Mouse (Mus musculus): ENCODE results near the gene Psors1c2.

Psors1c2 gene

DNA sequence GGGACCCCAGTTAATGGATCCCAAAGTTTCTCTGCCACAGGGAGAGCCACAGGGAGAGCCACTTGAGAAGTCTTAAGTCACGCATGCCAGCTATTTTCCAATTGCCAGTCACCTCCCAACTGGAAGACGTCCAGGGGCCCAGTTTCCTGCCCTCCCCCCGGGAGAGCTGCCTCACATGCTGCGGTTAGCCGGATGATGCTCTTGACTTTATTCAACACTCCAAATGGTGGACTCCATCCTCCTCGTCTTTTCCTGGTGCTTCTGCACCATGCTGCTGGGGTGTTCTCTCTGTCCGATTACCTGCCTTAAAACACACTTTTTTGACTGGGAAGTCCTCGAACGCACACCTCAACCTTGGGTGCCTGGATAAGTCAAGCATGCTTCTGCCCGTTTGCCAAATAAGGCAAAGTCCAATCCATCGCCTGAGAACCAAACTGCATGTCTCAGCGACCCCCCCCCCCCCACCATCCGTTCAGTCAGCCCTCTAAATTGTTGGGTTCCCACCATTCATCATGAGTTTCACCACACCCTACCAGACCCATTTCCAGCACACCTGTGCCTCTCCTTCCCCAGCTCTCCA lies 23.3 kb downstream of the Psors1c2 start:
- no peak for DNase-seq (ENCODE audit: low read depth in 2 of 2, low spot score in 2 of 2)

DNA sequence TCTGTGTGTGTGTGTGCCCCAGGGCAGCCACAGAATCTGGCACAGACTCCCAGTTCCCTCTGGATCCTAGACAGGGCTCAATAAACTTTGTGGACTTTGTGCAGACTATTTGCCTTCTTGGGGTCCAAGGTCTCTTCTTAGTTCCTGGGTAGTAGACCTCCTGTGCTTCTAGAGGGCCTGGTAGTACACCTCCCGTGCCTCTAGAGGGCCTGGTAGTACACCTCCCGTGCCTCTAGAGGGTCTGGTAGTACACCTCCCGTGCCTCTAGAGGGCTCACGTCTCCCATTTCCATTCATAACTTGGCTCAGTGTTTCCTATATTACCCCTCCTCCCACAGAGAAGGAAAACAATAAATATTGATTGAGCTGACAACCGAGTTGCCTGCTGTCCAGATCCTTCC lies 23.8 kb downstream of the Psors1c2 start:
- DNase-seq (ENCODE audit: low read depth in 2 of 2, low spot score in 2 of 2), result peak; percentile 37 to 45

DNA sequence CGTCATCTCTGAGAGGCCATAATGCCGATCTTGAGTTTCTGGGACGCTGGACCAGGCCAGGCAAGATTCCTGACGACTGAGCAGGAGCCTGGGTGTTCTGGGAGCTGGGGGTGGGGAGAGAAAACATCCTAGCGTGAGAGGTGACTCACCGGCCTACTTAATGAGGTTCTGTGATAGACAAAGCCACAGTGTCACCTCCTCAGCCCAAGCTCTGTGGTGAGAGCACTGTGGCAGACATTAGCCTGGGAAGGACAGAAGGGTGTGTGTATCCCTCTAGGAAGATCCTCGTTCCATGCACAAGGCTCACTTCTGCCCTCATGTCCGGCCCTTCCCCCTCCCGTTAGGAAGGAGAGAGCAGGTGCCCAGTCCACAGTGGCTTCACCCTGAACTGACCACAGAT lies 24.4 kb downstream of the Psors1c2 start:
- no peak for DNase-seq (ENCODE audit: low read depth in 2 of 2, low spot score in 2 of 2)

DNA sequence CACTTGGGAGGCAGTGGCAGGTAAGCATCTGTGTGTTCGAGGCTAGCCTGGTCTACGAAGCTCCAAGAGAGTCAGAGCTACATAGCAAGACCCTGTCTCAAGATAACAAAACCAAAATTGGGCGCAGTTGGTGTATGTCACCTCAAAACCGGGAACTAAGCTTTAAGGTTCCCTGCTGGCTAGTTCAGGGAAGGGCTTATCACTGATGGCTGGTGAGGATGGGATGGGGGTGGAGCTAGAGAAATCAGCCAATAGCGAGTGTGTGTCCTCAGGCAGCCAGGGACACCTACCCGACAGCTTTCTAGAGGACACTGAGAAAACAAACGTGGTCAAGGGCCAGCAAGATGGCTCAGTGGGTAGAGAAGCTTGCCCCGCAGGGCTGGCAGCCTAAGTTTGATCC lies 25.2 kb downstream of the Psors1c2 start:
- DNase-seq (ENCODE audit: low read depth in 2 of 2, low spot score in 2 of 2), result no peak

DNA sequence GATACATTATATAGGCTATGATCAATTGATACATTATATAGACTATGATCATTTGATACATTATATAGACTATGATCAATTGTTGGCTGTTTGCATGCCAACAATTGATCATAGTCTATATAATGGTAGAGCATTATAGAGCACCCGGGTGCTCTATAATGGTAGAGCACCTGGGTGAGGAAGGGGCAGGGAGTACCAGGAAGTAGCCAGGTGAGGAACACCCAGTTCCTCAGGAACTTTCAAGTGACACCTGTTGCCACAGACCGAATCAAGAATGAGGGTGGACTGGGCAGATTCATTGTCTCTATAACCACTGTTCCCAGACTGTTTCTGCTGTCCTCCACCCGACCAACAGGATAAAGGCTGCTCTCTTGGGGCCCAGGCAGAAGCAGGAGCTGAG lies 34.1 kb downstream of the Psors1c2 start, which contains the start of gene 2300002M23Rik:
Gene 2300002M23Rik, plus strand, starts transcription at position 301 of the 400 bp plus-strand sequence.
- no peak for DNase-seq (ENCODE audit: low read depth in 2 of 2, low spot score in 2 of 2)

DNA sequence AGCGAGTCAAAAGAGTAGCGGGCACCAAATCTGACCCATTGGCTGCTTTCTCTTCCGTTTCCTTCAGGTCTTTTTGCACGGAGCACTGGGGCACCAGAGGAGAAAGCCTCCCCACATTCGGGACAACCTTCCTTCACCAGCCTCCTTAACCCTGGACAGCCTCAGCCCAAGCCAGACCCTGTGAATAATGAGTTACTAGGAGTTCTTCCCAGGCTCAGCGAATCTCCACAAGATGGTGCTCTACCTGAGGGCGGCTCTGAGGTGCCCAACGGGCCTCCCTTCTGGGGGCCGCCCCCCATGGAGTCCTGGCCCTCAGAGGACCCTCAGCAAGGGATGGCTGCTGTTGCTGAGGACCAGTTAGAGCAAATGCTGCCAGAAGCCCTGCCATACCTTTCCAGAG lies 34.8 kb downstream of the Psors1c2 start:
- no peak for DNase-seq (ENCODE audit: low read depth in 2 of 2, low spot score in 2 of 2)

DNA sequence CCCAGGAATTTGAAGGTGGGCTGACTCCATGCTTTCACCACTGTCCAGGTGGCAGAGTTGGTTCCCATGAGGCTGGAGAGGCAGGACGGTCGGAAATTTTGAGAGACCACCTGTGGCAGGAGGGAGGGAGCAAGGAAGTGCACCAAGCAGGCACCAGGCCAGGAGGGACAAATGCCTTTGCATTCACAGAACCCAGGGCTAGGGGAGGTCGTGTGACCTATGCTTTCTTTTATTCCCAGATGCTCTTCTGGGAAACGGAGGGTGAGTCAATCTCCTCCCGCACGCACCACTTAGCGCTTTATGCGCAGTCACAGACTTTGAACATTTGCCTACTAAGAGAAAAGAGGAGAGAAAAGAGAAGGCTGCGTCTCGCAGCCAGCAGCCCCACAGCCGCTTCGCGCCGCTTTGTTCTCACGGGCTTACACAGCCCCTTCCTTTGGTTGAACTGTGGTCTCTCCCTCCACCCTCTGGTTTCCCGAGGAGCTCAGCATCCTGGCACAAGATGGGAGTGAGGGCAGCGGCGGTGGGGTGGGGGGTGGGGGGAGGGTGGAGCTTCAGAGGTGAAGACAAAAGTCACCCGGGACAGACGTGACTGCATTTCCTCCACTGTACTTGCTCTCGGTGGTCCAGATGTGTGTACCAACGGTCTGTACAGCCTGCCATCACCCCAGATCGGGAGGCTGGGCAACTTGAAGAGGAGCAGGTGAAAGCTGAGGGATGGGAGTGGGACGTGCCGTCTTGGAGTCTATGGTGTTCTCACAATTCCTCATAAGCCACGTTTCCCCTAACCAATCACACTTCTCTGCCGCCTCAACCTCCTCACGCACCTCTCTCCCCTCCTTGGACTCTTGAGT lies 36.3 kb downstream of the Psors1c2 start:
- DNase-seq (ENCODE audit: low read depth in 2 of 2, low spot score in 2 of 2), result no peak

DNA sequence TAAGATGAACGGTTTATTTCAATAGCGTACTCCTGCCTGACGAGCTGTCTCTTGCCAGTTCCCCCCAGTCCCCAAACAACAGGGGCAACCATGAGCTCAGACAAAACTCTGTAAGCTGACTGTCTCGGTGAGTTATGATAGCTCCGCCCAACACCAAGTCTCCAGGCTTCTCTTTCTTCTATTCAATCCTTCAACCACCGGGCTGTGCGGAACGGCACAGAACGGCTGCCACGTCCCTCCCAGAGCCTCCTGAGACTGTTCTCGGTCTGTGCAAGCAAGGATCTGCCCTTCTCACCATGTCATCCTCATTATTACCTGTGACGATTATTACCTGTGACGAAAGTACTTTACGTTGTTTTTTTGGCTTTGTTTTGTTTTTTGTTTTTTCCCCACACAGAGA lies 37.8 kb downstream of the Psors1c2 start:
- no peak for DNase-seq (ENCODE audit: low read depth in 2 of 2, low spot score in 2 of 2)

DNA sequence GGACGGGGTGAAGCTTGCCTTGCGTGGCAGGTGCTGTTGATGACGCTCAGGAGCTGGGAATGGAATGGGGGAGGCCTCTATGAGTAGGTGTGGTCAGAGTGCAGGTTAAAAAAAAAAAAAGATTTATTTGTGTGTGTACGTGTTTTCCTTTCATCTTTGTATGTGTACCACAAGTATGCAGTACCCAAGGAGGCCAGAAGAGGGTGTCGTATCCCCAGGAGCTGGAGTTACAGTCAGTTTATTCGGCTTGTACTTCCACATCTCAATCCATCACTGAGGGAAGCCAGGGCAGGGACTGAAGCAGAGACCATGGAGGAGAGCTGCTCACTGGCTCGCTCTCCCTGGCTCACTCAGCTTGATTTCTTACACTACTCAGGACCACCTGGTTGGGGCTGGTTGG lies 38.5 kb downstream of the Psors1c2 start:
- DNase-seq (ENCODE audit: low read depth in 2 of 2, low spot score in 2 of 2), result no peak

DNA sequence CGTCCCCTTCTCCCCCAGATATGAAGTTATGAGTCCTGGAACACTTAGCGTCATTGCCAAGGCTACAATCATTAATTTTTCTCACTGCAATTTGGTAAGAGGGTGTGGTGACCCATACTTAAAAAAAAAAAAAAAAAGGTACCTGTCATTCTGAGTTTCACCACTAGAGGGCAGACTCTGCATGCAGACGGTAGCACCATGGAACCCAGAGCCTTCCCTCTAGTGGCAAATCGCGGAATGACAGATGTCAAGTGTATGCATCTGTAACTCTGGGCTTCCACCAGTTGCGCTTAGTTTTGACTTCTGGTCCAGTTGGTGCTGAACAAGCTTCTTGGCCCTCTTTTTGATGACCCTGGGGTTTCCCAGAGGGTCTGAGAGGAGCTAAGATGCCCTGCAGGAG lies 45.2 kb downstream of the Psors1c2 start:
- DNase-seq (ENCODE audit: low read depth in 2 of 2, low spot score in 2 of 2), result peak; percentile 85 to 90

DNA sequence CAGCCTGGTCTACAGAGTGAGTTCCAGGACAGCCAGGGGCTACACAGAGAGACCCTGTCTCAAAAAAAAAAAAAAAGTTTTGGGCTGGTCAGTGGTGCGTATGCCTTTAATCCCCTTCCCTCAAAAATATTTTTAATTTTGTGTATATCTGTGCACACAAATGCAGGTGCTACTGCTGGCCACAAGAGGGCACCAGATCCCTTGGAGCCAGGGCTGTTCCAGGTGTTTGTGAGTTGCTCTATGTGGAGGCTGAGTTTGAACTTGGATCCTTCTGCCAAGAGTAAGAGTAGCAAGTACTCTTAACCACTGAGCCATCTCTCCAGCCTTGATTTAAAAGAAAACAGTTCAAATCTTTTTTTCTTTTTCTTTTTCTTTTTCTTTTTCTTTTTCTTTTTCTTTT lies 49.9 kb downstream of the Psors1c2 start:
- DNase-seq (ENCODE audit: low read depth in 2 of 2, low spot score in 2 of 2), result peak in 1 of 2 experiments; percentile 20

Data from CD8-positive naive resting alpha-beta T cell, adult 2 months (primary cell).